ENCODE assay signal across 22 mouse cellular contexts in the genomic region with DNA sequence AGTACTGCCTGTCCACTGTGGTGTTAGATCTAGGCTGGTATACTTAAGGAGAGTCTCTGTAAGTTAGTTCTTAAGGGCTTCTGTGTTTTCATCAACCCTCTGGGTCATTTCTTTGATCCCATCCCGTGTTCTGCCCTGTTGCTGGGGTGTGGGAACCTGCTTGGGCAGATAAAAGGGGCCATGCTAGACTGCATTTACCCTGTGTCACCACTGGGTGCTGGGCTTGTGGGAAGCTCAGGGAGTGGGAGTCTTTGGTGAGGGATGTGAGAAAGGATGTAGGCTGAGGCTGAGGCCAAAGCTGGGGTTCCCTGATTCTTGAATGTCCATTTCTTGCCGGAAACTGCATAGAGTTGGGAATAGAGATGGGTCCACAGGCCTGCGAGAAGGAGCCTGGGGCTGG.
DNase-seq lines count a peak whose midpoint lies in the region; ATAC-seq and TF ChIP-seq lines count a peak whose summit lies in the region.
"Had no signal": no experiment of that assay in that cellular context is flagged by ENCODE, and none has a peak within 500 bp of the region (broad histone marks: within the 10 kb centered on the region; RNA-seq: fewer than 3 reads in every experiment).

No protein-coding gene starts in this region.

- no peaks in the 10 kb centered on the region for H3K9me3 ChIP-seq in intestine, postnatal 0 days (ENCODE audit: control insufficient read depth)
- no peaks in the 10 kb centered on the region for H3K9me3 ChIP-seq in intestine, embryonic 16.5 days (ENCODE audit: control insufficient read depth, low read length)
- H3K9me3 ChIP-seq in E14TG2a.4 (ENCODE audit: low read length): no peaks in the 10 kb centered on the region
- no peaks in the 10 kb centered on the region for H3K9me3 ChIP-seq in heart, embryonic 12.5 days (replicated peaks)
- H3K9me3 ChIP-seq: embryonic facial prominence, embryonic 10.5 days; forebrain, embryonic 10.5 days; hindbrain, embryonic 10.5 days; hindbrain, embryonic 15.5 days had no signal

- WGBS in intestine, postnatal 0 days: 73% methylated on average over 3 of the region's 3 CpGs
- 74% methylated on average over 3 of the region's 3 CpGs for WGBS in intestine, embryonic 16.5 days
- WGBS in heart, embryonic 12.5 days: 60% methylated on average over 3 of the region's 3 CpGs

- no peaks in the 10 kb centered on the region for H3K4me1 ChIP-seq in intestine, postnatal 0 days (replicated peaks; ENCODE audit: control insufficient read depth, insufficient read depth, low read length)
- H3K4me1 ChIP-seq in intestine, embryonic 16.5 days (ENCODE audit: control insufficient read depth, insufficient read depth, low read length): no peaks in the 10 kb centered on the region
- H3K4me1 ChIP-seq in E14TG2a.4 (replicated peaks; ENCODE audit: low read depth, low read length): no peaks in the 10 kb centered on the region
- no peaks in the 10 kb centered on the region for H3K4me1 ChIP-seq in heart, embryonic 12.5 days (replicated peaks)
- H3K4me1 ChIP-seq: embryonic facial prominence, embryonic 10.5 days; forebrain, embryonic 10.5 days; hindbrain, embryonic 10.5 days; hindbrain, embryonic 15.5 days had no signal

- no peak for ATAC-seq in intestine, postnatal 0 days
- no peak for ATAC-seq in intestine, embryonic 16.5 days
- ATAC-seq in megakaryocyte progenitor cell, adult 5-6 weeks (replicated peaks; ENCODE audit: poor library complexity): peak; percentile 37; the same call in 1 of the 2 replicates
- no peak for ATAC-seq in heart, embryonic 12.5 days (ENCODE audit: insufficient number of reproducible peaks, low FRiP score)
- ATAC-seq: forebrain, embryonic 16.5 days; inflammation-experienced regulatory T-cells, adult 6 months had no signal

- H3K27me3 ChIP-seq in intestine, postnatal 0 days (replicated peaks; ENCODE audit: control insufficient read depth, insufficient read depth, low read length): no peaks in the 10 kb centered on the region
- H3K27me3 ChIP-seq in intestine, embryonic 16.5 days (replicated peaks; ENCODE audit: control insufficient read depth, insufficient read depth, low read length): no peaks in the 10 kb centered on the region
- no peaks in the 10 kb centered on the region for H3K27me3 ChIP-seq in E14TG2a.4 (ENCODE audit: insufficient read depth, low read length)
- no peaks in the 10 kb centered on the region for H3K27me3 ChIP-seq in heart, embryonic 12.5 days (replicated peaks)
- H3K27me3 ChIP-seq: hindbrain, embryonic 15.5 days had no signal

- H3K4me3 ChIP-seq in intestine, postnatal 0 days (ENCODE audit: low read depth, low read length): no peak overlapping the region
- no peak overlapping the region for H3K4me3 ChIP-seq in intestine, embryonic 16.5 days (ENCODE audit: low read length)
- no peak overlapping the region for H3K4me3 ChIP-seq in E14TG2a.4 (replicated peaks; ENCODE audit: low read length)
- H3K4me3 ChIP-seq in heart, embryonic 12.5 days: no peak overlapping the region
- H3K4me3 ChIP-seq: embryonic facial prominence, embryonic 10.5 days; forebrain, embryonic 10.5 days; hindbrain, embryonic 10.5 days; hindbrain, embryonic 15.5 days had no signal

- no peak overlapping the region for H3K4me2 ChIP-seq in intestine, postnatal 0 days (replicated peaks; ENCODE audit: low read depth)
- no peak overlapping the region for H3K4me2 ChIP-seq in intestine, embryonic 16.5 days (ENCODE audit: low read depth, low read length)
- no peak overlapping the region for H3K4me2 ChIP-seq in heart, embryonic 12.5 days
- H3K4me2 ChIP-seq: heart, embryonic 11.5 days; hindbrain, embryonic 15.5 days had no signal

- H3K9ac ChIP-seq in intestine, postnatal 0 days (ENCODE audit: low read depth, low read length): no peak overlapping the region
- H3K9ac ChIP-seq in intestine, embryonic 16.5 days (ENCODE audit: low read depth, low read length): no peak overlapping the region
- H3K9ac ChIP-seq in heart, embryonic 12.5 days: no peak overlapping the region
- H3K9ac ChIP-seq: hindbrain, embryonic 15.5 days had no signal

- H3K36me3 ChIP-seq in intestine, postnatal 0 days (ENCODE audit: control insufficient read depth, insufficient read depth): no peaks in the 10 kb centered on the region
- no peaks in the 10 kb centered on the region for H3K36me3 ChIP-seq in intestine, embryonic 16.5 days (ENCODE audit: control insufficient read depth, insufficient read depth, low read length)
- H3K36me3 ChIP-seq in E14TG2a.4 (ENCODE audit: insufficient read depth, low read length): no peaks in the 10 kb centered on the region
- H3K36me3 ChIP-seq in heart, embryonic 12.5 days: peaks cover 7% of the 10 kb centered on the region
- H3K36me3 ChIP-seq: forebrain, embryonic 10.5 days; hindbrain, embryonic 10.5 days; hindbrain, embryonic 15.5 days had no signal

- no peak overlapping the region for H3K27ac ChIP-seq in intestine, postnatal 0 days (ENCODE audit: low read depth, low read length)
- no peak overlapping the region for H3K27ac ChIP-seq in intestine, embryonic 16.5 days (ENCODE audit: low read length)
- no peak overlapping the region for H3K27ac ChIP-seq in heart, embryonic 12.5 days (ENCODE audit: poor library complexity, severe bottlenecking)
- H3K27ac ChIP-seq: embryonic facial prominence, embryonic 10.5 days; forebrain, embryonic 10.5 days; hindbrain, embryonic 10.5 days; hindbrain, embryonic 15.5 days had no signal

- peak; percentile 53 for DNase-seq in ZHBTc4 (ENCODE audit: low read depth, low spot score)
- DNase-seq in urinary bladder, postnatal 4 days (ENCODE audit: low spot score in 2 of 2): no peak
- DNase-seq in T-cell, adult 2 months (ENCODE audit: low spot score): no peak
- DNase-seq: adrenal gland, postnatal 10 days; cerebellum, adult 18-20 months; cerebellum, adult 9-11 months; cerebellum, postnatal 36 days; gastrocnemius, postnatal 10 days; heart, adult 18-20 months; kidney, adult 18-20 months had no signal

- TF ChIP-seq CTCF in intestine, postnatal 0 days (IDR thresholded peaks at IDR 0.05; ENCODE audit: low read depth): 0 out of 2 replicates have a peak, but pooled peaks have one; percentile 15
- peak; percentile 26; the same call in 1 of the 2 replicates for TF ChIP-seq CTCF in E14TG2a.4 (conservative IDR thresholded peaks at IDR 0.05; ENCODE audit: low read length)
